Mouse (Mus musculus): ENCODE measurements around the gene Ptprk. TPM values are rescaled to one million over a fixed set of nuclear protein-coding genes. Genes with fewer than 3 reads are reported as not detected.

Ptprk gene
- polyA plus RNA-seq, 1 experiment from 2014 or later = 26.4 TPM

DNA sequence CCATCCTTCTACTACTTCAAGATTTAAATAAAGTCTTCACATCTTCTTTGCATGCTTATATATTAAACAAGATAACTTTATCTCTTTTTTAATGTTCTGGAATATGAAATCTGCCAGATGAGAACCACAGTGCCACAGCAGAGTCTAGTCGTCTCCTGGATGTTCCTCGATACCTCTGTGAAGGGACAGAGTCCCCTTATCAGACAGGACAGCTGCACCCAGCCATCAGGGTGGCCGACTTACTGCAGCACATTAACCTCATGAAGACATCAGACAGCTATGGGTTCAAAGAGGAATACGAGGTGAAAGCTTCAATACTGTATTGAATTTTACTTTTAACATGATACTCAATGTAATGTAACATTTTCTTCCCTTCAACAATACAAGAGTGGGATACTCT is 491.8 kb downstream of the Ptprk start:
- 76% methylated on average over 4 of the region's 4 CpGs for WGBS
- no peak for ATAC-seq (ENCODE audit: insufficient number of reproducible peaks, low FRiP score, low TSS enrichment, low read depth)
- H3K4me3 ChIP-seq (replicated peaks) = no peak overlapping the region
- no peaks in the 10 kb centered on the region for H3K27me3 ChIP-seq
- H3K9ac ChIP-seq = no peak overlapping the region
- no peaks in the 10 kb centered on the region for H3K36me3 ChIP-seq
- H3K27ac ChIP-seq (replicated peaks) = no peak overlapping the region
- H3K4me1 ChIP-seq = no peaks in the 10 kb centered on the region
- no peak overlapping the region for H3K4me2 ChIP-seq (replicated peaks)
- H3K9me3 ChIP-seq (replicated peaks) = no peaks in the 10 kb centered on the region

DNA sequence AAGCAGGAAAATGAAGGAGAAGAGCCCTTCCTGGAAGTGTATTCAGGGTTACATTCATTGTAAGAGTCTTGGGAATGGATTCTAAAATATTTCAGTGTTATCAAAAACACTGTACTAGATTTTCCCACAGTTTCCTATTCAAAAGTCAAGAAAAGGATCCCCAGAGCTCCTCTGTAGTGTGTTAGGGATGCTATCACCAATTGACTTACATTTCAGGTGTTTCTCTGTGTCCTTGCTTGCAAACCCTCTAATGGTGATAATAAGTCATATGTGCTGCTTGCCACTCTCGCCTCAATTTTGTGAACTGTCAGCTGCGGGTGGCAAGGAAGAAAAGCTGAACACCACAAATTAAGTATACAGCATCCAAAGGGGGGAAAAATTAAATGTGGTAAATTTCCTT is 492.2 kb downstream of the Ptprk start:
- no peak for ATAC-seq (ENCODE audit: insufficient number of reproducible peaks, low FRiP score, low TSS enrichment, low read depth)
- Histone ChIP-seq H3K9ac (no peak overlapping the region), H3K4me3 (replicated peaks) (no peak overlapping the region), H3K9me3 (replicated peaks) (no peaks in the 10 kb centered on the region), H3K4me1 (no peaks in the 10 kb centered on the region), H3K27ac (replicated peaks) (no peak overlapping the region), H3K27me3 (no peaks in the 10 kb centered on the region), H3K36me3 (no peaks in the 10 kb centered on the region), H3K4me2 (replicated peaks) (no peak overlapping the region)
- 96% methylated on average over 2 of the region's 2 CpGs for WGBS

DNA sequence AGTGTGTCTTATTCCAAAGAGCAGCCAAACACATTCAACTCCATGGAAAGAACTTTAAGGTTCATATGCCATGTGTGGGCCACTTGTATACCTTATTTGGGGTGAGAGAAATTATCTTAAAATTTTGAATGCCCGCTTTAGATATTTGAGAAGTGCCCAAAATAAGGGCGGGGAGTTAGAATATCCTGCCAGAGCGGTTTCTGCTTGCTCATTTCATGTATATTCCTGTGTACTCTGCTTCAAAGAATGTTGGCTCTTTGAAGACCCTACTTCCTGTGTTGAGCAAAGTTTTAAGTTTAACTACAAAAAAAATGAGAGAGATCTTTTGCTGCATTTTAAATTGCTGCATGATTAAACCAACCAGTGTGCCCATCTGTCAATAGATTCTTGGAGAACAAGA is 492.8 kb downstream of the Ptprk start:
- Histone ChIP-seq H3K36me3 (no peaks in the 10 kb centered on the region), H3K9ac (no peak overlapping the region), H3K27me3 (no peaks in the 10 kb centered on the region), H3K4me2 (replicated peaks) (no peak overlapping the region), H3K4me1 (no peaks in the 10 kb centered on the region), H3K9me3 (replicated peaks) (no peaks in the 10 kb centered on the region), H3K4me3 (replicated peaks) (no peak overlapping the region), H3K27ac (replicated peaks) (no peak overlapping the region)
- ATAC-seq (ENCODE audit: insufficient number of reproducible peaks, low FRiP score, low TSS enrichment, low read depth) = no peak
- 80% methylated on average over 3 of the region's 3 CpGs for WGBS

DNA sequence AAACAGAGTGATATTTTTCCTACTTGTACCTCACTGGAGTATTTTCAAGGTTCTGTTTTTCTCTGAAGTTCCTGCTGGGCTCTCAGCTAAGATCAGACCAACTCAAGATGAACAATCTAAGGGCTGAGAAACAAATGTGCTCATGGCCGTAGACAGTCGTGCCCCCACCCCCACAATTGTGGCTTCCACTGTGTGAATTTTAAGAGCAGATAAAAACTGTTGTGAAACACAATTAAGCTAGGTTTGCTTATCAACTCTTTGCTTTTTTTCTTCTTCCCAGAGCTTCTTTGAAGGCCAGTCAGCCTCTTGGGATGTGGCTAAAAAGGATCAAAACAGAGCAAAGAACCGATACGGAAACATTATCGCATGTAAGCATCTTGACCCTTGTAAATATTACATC is 493.4 kb downstream of the Ptprk start:
- 91% methylated on average over 5 of the region's 5 CpGs for WGBS
- H3K4me3 ChIP-seq (replicated peaks) = no peak overlapping the region
- no peaks in the 10 kb centered on the region for H3K36me3 ChIP-seq
- no peak overlapping the region for H3K27ac ChIP-seq (replicated peaks)
- ATAC-seq (ENCODE audit: insufficient number of reproducible peaks, low FRiP score, low TSS enrichment, low read depth) = no peak
- H3K9me3 ChIP-seq (replicated peaks) = no peaks in the 10 kb centered on the region
- H3K9ac ChIP-seq = no peak overlapping the region
- no peaks in the 10 kb centered on the region for H3K27me3 ChIP-seq
- H3K4me2 ChIP-seq (replicated peaks) = no peak overlapping the region
- no peaks in the 10 kb centered on the region for H3K4me1 ChIP-seq

DNA sequence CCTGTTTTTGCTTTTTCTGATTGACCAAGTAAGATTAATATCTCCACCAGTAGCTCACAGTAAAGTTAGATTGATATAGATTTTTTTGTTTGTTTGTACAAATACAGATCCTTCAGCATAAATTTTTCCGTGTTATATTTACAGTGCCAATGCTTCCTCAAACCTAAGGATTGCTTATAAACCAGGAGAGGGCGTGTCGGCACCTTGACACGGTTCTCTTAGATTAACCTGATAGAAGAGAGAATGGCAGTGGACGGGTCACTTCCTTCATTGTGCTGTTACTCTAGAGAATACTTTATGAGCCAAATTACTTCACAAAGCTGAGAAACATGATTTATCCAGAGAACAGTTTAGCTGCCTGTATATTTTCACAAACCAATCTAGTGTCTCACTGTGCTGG is 505.0 kb downstream of the Ptprk start:
- Histone ChIP-seq H3K9me3 (replicated peaks) (no peaks in the 10 kb centered on the region), H3K27ac (replicated peaks) (no peak overlapping the region), H3K4me1 (no peaks in the 10 kb centered on the region), H3K36me3 (0 out of 2 replicates have a peak, but pooled peaks cover 5% of the 10 kb centered on the region), H3K27me3 (no peaks in the 10 kb centered on the region), H3K4me3 (replicated peaks) (no peak overlapping the region), H3K9ac (no peak overlapping the region), H3K4me2 (replicated peaks) (no peak overlapping the region)
- 82% methylated on average over 5 of the region's 5 CpGs for WGBS
- ATAC-seq (ENCODE audit: insufficient number of reproducible peaks, low FRiP score, low TSS enrichment, low read depth) = no peak

GRCm38 (mm10) chr10:28586565-28587138 is 512.0 kb downstream of the Ptprk start:
- WGBS = 72% methylated on average over 4 of the region's 4 CpGs
- no peaks in the 10 kb centered on the region for H3K27me3 ChIP-seq
- H3K36me3 ChIP-seq = 0 out of 2 replicates have a peak, but pooled peaks cover 3% of the 10 kb centered on the region
- H3K4me3 ChIP-seq (replicated peaks) = no peak overlapping the region
- no peaks in the 10 kb centered on the region for H3K4me1 ChIP-seq
- no peak overlapping the region for H3K4me2 ChIP-seq (replicated peaks)
- no peaks in the 10 kb centered on the region for H3K9me3 ChIP-seq (replicated peaks)
- ATAC-seq (ENCODE audit: insufficient number of reproducible peaks, low FRiP score, low TSS enrichment, low read depth) = no peak
- H3K27ac ChIP-seq (replicated peaks) = no peak overlapping the region
- H3K9ac ChIP-seq = no peak overlapping the region

DNA sequence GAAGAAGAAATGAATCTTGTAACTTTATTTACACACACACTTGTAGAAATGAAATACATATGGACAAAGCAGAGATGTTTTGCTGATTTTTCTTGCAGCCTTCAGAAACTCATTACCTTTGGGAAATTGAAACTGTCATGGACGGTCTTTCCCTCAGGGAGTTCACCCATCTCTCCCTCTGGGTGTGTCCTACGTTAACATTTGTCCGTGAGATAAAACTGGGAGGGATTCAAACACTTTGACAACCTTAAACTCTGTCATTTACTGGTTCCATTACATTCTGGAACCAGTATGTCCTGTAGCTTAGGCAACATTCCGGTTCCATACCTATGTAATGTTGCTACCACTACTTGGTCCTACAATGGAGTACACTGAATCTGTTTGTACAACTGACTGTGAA is 513.8 kb downstream of the Ptprk start:
- H3K27ac ChIP-seq (replicated peaks) = no peak overlapping the region
- H3K27me3 ChIP-seq = no peaks in the 10 kb centered on the region
- 83% methylated on average over 4 of the region's 4 CpGs for WGBS
- H3K4me3 ChIP-seq (replicated peaks) = no peak overlapping the region
- no peak for ATAC-seq (ENCODE audit: insufficient number of reproducible peaks, low FRiP score, low TSS enrichment, low read depth)
- H3K9me3 ChIP-seq (replicated peaks) = no peaks in the 10 kb centered on the region
- no peaks in the 10 kb centered on the region for H3K4me1 ChIP-seq
- H3K9ac ChIP-seq = no peak overlapping the region
- no peak overlapping the region for H3K4me2 ChIP-seq (replicated peaks)
- peaks cover 3% of the 10 kb centered on the region; the same call in 1 of the 2 replicates for H3K36me3 ChIP-seq

DNA sequence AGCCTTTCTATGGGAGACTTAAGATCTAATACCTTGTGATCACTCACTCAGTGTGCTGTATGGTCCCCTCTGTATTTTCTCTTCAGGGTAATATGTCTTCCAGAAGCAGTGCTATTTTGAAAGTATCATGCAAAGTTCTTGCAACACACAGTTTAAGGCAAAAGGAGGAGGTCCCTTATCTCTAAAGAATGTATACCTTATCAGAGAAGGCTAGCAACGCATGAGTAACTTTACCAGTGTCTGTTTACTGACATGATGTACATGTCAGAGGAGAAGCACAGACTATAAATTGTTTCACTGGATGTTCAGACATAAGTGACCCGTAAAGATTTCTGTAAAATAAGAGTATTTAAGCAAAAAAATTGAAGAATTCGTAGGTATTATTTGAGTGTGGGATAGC is 516.2 kb downstream of the Ptprk start:
- 84% methylated on average over 3 of the region's 3 CpGs for WGBS
- no peaks in the 10 kb centered on the region for H3K27me3 ChIP-seq
- peaks cover 3% of the 10 kb centered on the region; the same call in 1 of the 2 replicates for H3K36me3 ChIP-seq
- H3K4me1 ChIP-seq = no peaks in the 10 kb centered on the region
- no peaks in the 10 kb centered on the region for H3K9me3 ChIP-seq (replicated peaks)
- no peak overlapping the region for H3K27ac ChIP-seq (replicated peaks)
- no peak overlapping the region for H3K4me3 ChIP-seq (replicated peaks)
- H3K9ac ChIP-seq = no peak overlapping the region
- no peak for ATAC-seq (ENCODE audit: insufficient number of reproducible peaks, low FRiP score, low TSS enrichment, low read depth)
- H3K4me2 ChIP-seq (replicated peaks) = no peak overlapping the region

DNA sequence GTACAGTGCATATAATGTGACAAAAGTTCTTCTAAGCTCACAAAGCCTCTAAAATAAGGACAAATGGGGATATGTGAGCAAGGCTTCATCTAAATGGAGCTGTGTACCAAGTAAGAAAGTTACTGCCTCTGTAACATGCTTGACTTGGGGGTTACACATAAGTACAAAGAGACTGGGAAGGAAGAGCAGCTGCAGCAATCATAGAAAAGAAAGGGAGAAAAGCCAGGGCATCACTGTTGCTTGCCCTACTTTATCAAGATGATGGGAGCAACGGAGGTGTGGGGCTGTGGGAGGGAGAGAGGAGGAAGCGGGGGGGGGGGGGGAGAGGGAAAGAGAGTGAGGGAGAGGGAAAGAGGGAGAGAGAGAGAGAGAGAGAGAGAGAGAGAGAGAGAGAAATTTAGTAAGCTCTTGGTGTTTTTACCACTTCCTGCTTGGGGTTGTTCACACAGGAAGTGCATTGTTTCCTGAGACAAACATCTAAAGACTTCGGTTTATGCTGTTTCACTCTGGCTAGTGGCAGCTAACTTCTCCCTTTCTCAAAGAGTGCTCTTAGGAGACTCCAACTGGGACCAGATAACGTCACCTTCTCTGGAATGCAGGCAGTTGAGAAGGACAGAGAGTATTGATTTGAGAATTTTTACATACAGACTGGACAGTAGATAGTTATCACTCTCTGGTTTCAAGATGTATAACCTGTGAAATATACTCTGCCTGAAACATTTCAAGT is 519.1 kb downstream of the Ptprk start:
- no peaks in the 10 kb centered on the region for H3K27me3 ChIP-seq
- no peak for ATAC-seq (ENCODE audit: insufficient number of reproducible peaks, low FRiP score, low TSS enrichment, low read depth)
- H3K4me1 ChIP-seq = no peaks in the 10 kb centered on the region
- H3K4me2 ChIP-seq (replicated peaks) = no peak overlapping the region
- no peak overlapping the region for H3K9ac ChIP-seq
- peaks cover 3% of the 10 kb centered on the region; the same call in 1 of the 2 replicates for H3K36me3 ChIP-seq
- H3K27ac ChIP-seq (replicated peaks) = no peak overlapping the region
- no peaks in the 10 kb centered on the region for H3K9me3 ChIP-seq (replicated peaks)
- 55% methylated on average over 3 of the region's 4 CpGs for WGBS
- H3K4me3 ChIP-seq (replicated peaks) = no peak overlapping the region

DNA sequence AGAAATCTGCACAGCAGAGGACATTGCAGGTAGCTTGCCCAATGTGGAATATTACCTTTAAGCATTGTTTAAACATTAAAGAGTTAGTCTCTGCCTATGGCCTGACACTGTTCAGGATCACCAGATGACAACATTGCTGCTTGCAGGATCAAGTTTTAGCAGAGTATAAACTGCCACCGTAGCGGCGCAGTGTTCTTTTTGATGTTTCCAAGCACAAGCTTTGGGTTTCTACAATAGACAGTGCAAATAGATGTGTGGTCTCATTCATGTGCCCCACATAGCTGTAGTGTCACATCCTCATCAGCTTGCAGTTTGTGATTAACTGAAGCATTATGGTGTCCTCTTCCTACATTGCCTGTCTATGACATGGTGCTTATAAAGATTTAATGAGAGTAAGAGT is 522.3 kb downstream of the Ptprk start:
- Histone ChIP-seq H3K36me3 (peaks cover 3% of the 10 kb centered on the region; the same call in 1 of the 2 replicates), H3K9me3 (replicated peaks) (no peaks in the 10 kb centered on the region), H3K27ac (replicated peaks) (no peak overlapping the region), H3K27me3 (no peaks in the 10 kb centered on the region), H3K4me3 (replicated peaks) (no peak overlapping the region), H3K9ac (no peak overlapping the region), H3K4me2 (replicated peaks) (no peak overlapping the region), H3K4me1 (no peaks in the 10 kb centered on the region)
- WGBS = 88% methylated on average over 3 of the region's 3 CpGs
- ATAC-seq (ENCODE audit: insufficient number of reproducible peaks, low FRiP score, low TSS enrichment, low read depth) = no peak

- Histone ChIP-seq H3K27me3 (no peaks in the 10 kb centered on the region), H3K9ac (no peak overlapping the region), H3K36me3 (no peaks in the 10 kb centered on the region), H3K4me2 (replicated peaks) (no peak overlapping the region), H3K4me1 (no peaks in the 10 kb centered on the region), H3K4me3 (replicated peaks) (no peak overlapping the region), H3K27ac (replicated peaks) (no peak overlapping the region), H3K9me3 (replicated peaks) (no peaks in the 10 kb centered on the region)
- 57% methylated on average over 3 of the region's 3 CpGs for WGBS
- ATAC-seq (ENCODE audit: insufficient number of reproducible peaks, low FRiP score, low TSS enrichment, low read depth) = no peak
These were observed 534.5 kb downstream of the Ptprk start for GRCm38 (mm10) chr10:28609136-28609535.

GRCm38 (mm10) chr10:28614396-28614795 is 539.8 kb downstream of the Ptprk start:
- no peaks in the 10 kb centered on the region for H3K27me3 ChIP-seq
- no peaks in the 10 kb centered on the region for H3K9me3 ChIP-seq (replicated peaks)
- H3K9ac ChIP-seq = no peak overlapping the region
- H3K4me1 ChIP-seq = no peaks in the 10 kb centered on the region
- H3K27ac ChIP-seq (replicated peaks) = no peak overlapping the region
- no peaks in the 10 kb centered on the region for H3K36me3 ChIP-seq
- 94% methylated on average over 2 of the region's 2 CpGs for WGBS
- H3K4me2 ChIP-seq (replicated peaks) = no peak overlapping the region
- no peak for ATAC-seq (ENCODE audit: insufficient number of reproducible peaks, low FRiP score, low TSS enrichment, low read depth)
- no peak overlapping the region for H3K4me3 ChIP-seq (replicated peaks)

Measured in embryonic facial prominence, embryonic 15.5 days (tissue).